Mouse (Mus musculus): ENCODE measurements around the gene Tceanc2.
"Not testable (repeated sequence)": the region's sequence is repeated elsewhere in the genome, so short reads cannot be mapped to it uniquely, and the experiment has no call there.

The Tceanc2 gene

DNA sequence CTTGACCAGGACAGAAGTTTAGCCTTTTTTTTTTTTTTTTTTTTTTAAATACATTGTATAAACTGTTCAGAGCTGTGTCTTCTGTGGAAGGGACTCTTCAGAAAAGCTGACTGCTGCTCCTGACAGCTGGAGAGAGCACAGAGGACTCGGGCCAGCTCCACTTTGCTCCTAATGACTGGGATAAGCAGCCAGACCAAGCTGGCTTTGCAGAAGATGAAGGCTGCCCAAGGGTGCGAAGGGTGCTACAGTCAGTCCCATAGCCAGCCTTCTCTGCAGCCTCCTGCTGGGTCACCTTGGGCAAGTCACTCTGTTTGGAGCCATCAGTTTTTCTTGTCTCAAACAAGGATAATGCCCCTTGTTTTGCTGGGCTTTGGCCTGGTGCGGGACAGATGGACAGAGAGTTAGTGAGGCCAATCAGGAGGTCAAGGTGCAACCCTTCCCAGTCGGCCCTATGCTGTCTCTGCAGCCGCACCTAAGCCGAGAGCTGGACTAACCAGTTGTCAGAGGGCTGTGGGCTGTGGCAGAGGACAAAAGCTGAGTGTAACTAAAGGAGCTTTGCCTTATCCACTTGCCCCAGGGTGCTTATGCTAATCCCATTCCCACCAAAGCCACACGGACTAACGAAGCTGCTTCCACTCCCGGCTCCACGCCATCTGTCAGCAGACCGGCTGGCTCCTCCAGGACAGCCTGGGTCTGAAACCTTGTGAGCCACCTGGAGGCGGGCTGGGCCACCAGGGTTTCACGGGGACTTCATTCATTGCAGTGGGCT lies 50.8 kb downstream of the Tceanc2 start:
- no peak for DNase-seq (ENCODE audit: low read depth, low spot score)

DNA sequence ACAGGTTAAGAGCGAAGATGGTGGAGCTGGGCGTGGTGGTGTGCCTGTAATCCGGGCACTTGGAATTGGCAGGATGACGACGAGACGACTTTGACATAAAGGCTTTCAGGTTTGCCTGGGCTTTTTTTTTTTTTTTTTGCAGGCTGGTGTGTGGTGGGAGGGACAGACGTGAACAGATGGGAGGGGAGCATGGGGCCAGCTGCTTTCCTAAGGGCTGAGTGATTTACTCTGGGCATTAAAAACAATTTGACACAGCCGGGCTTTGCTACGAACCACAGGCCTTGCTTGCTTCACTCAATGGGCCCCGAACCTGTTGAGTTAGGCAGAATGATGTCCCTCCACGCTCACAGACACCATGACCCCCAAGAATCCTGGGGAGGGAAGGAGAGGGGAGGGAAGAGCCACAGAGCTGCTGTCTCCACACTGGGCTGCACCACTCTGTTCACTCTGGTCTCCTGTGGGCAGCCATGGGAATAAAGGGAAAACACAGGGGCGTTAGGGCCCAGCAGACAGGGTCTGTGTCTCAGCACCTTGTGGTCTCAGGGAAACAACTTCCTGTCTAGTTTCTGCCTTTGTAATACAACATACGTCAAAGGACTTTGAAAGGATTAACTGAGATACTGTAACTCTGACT lies 51.9 kb downstream of the Tceanc2 start:
- no peak for DNase-seq (ENCODE audit: low read depth, low spot score)

DNA sequence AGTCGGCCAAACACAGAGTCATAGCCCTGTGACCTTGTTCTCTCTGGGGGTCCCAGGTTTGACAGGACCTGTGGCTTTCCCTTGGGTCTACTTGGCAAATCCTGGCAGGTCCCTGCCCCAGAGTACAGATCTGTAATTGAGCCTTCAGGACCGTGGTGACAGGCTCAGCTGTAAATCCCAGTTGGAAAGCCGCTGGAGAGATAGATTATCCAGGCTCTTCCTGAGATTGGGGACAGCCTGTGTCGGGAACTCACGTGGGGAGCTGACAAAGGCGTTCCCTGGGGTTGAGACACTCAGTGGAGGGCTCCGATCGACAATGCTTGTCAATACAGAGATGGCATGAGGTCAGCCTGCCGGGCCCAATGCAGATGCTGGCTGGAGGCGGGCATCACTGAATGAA lies 52.5 kb downstream of the Tceanc2 start:
- DNase-seq (ENCODE audit: low read depth, low spot score), result no peak

DNA sequence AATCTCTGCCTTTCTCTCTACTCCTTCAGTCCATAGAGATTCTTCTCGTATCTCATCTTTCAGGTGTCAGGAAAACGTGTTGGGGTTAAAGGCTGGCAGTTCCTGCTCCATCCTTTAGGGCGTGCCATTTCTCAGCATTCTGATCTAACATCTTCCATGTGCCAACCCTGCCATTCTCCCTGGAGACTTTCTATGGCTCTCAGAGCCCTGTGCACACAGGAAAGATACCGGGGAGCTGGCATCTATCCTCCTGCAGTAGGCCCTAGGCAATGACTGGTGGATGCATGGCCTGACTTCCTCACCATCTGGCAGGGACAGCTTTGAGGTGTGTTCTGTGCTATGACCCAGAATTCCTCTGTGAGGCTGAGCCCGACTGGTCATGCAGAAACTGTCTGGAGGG lies 53.8 kb downstream of the Tceanc2 start:
- no peak for DNase-seq (ENCODE audit: low read depth, low spot score)

DNA sequence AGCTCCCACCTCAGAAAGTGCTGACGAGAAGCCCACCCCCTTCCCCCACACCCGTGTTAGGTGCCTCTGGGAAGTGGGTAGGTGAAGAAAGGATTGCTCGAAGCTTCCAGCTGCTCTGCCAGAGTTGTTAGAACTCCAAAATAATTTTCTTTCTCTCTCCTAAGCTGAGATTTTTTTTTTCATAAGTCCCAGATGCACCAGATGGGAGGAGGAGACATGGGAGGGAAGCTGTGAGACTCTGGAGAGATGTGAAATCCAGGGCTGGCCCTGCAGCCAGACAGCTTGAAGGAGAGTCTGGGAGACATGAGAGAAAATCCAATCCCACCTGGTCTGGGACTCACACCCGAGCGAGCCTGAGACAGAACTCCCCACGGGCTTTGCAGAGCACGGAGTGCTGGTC lies 54.5 kb downstream of the Tceanc2 start:
- no peak for DNase-seq (ENCODE audit: low read depth, low spot score)

DNA sequence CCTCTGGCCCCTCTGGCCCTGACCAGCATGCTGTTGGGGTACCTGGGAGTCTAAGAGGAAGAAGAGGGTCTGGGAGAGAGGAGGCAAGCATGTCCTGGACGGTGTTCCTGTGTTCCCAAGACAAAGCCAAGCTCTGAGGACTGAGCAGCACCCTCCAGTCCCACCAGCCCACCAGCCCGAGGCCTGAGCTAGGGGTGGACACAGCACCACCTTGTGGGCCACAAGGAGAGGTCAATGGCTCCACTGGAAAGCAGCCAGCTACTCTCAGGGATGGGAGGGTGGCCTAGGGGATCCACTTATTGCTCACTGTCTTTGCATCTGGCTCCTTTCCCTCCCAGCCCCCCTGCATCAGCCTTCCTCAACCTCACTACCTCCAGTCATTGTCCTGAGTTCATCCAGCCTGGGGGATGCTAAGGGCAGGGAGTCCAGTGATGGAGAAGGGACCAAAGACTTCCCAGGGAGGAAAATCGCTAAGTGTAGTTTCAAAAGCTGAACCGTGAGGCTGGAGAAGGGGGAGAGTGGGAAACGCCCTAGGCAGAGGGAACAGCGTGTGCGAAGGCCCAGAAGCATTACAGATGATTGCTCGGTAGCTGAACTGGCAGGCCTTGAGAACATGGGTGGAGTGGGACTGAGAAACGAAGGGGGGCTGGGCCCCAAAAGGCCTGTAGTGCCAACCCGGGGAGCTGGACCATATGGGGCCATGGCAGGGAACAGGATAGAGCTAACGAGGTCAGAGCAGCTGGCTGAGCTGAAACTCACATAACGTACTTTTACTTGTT lies 57.6 kb downstream of the Tceanc2 start:
- DNase-seq (ENCODE audit: low read depth, low spot score), result peak; percentile 40

DNA sequence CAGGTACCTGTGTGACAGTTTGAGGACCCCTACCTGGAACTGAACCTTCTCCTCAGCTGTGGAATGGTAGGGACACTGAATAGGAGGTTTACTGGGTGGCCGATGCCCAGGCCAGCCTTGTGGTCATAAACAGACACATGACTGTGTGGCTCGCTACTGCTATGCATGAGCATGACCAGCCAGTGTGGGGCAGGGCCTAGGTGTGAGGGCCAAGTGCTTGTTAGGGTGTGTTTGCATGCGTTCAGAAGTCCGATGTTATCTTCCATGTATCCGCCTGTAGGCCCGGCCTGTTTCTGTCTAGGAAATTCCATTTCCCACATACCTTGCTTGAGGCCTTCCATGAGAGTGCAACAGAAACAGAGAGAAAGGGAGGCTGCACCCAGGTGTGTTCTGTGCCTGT lies 58.2 kb downstream of the Tceanc2 start:
- no peak for DNase-seq (ENCODE audit: low read depth, low spot score)

DNA sequence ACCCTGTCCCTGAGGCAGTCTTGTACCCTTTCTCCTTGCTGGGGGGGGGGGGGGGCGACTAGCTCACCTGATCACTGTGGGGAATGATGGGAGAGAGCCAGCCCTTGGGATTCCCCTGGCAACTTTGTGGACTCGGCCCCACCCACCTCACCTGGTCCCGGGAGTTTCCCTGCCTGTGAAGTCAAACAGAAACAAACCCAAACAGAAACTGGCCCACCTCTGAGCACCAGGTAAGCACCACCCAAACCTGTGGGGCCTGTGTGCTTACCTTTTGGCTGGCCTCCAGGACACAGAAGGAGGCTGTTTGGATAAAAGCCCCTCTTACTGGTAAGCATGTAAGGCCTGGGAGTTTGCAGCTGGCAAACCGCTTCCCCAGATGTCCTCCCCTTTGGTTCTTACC lies 59.9 kb downstream of the Tceanc2 start:
- no peak for DNase-seq (ENCODE audit: low read depth, low spot score)

DNA sequence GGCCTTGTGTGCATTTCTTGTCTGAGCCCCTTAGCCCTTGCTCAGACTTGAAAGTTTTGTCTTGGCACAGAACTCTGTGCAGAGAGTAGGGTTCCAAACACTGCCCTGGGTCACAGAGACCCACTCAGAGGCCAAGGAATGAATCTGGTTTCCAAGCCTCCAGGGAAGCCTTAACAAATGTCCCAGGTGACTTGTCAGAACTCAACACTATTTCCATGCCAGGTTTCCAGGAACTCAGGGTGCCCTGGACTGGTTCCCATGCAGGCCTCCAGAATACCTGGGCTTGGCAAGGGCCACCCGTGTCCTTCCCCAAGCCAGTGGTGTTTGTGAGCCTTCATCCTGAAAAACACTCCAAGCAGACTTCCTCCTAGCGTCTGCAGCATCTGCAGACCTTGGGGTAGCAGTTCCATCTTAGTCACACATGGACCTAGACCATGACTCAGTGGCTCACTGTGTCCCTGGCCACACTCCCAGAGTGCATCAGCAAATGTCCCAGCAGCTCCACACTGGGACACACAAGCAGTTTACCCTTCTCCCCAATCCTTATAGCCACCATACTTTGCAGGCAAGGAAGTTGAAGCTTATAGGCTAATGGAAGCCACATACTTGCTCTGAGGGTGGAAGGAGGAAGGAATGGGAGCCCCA lies 61.1 kb downstream of the Tceanc2 start:
- no peak for DNase-seq (ENCODE audit: low read depth, low spot score)

DNA sequence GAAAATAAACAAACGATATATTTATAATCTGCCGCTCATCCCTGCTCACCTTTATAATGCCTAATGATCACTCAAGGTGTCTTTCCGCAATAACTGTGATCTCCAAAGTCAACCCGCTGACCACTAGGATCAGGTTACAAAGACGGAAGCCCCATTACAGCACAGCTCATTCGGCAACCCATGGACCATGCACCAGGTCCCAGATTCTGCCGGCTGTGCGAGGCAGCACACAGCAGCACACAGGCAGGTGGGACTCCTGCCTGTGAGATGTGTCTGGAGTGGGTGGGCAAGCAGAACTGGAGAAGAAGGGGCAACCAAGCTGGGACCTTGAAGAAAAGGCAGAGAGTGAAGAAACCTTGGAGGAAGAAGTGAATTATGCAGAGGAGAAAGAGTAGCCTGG lies 64.6 kb downstream of the Tceanc2 start:
- DNase-seq (ENCODE audit: low read depth, low spot score), result no peak

DNA sequence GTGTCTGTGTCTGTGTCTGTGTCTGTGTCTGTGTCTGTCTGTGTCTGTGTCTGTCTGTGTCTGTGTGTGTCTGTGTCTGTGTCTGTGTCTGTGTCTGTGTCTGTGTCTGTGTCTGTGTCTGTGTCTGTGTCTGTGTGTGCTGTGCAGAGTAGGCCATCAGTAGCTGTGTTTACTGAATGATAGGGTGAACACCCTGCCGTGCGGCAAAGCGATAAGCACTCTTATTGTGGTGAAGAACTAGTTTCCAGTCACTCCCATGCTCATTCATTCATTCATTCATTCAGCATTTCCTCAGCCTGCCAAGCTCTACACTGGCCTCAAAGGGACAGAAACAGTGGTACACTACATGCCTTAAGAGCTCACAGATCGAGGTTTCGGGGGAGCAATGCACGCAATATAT lies 69.7 kb downstream of the Tceanc2 start:
- not testable (repeated sequence) for DNase-seq (ENCODE audit: low read depth, low spot score)

DNA sequence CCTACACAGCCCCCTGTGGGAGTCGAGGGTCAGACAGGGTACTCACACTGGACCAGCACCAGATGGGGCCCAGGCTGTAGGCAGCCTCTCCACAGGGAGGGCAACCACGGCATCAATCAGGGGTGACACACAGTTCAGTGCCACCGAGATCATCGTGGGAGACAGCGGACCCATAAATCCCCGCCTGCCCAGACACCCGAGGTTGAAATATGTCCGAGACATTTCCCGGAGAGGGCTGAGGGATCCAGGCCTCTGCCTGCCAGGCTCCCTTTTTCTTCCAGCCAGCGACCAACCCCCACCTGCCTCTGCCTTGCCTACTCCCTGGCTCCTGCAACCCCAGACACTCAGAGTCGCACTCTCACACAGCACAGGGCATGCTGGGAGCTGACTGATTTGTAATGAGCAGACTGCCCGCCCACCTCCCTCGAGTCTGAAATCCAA lies 70.6 kb downstream of the Tceanc2 start:
- no peak for DNase-seq (ENCODE audit: low read depth, low spot score)

DNA sequence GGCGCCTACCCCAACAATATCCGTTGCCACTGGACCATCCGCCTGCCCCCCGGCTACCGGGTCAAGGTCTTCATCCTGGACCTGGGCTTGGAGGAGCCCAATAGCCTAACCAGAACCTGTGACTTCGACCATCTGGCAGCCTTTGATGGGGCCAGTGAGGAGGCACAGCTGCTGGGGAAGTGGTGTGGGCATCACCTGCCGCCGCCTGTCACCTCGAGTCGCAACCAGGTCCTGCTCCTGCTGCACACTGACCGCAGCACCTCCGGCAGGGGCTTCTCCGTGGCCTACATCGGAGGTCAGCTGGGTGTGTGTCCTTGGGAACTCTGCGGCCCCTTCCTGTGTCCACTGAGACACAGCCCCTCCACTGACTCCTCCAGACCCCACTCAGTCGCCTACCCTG lies 72.1 kb downstream of the Tceanc2 start:
- DNase-seq (ENCODE audit: low read depth, low spot score), result no peak

DNA sequence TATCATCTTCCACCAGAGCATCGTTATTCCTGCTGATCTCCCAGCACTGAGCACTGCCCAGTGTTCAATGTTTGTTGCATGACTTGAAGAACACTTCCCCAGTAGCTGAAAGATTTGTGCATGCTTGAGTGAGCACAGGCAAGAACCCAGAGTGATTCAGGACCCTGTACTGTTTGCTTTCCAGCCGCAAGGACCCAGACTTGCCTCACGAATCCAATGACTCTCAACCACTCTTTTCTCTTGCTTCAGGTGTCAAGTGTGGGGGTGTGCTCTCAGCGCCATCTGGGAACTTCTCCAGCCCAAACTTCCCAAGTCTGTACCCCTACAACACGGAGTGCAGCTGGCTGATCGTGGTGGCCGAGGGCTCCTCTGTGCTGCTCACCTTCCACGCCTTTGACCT lies 76.7 kb downstream of the Tceanc2 start:
- DNase-seq (ENCODE audit: low read depth, low spot score), result no peak

DNA sequence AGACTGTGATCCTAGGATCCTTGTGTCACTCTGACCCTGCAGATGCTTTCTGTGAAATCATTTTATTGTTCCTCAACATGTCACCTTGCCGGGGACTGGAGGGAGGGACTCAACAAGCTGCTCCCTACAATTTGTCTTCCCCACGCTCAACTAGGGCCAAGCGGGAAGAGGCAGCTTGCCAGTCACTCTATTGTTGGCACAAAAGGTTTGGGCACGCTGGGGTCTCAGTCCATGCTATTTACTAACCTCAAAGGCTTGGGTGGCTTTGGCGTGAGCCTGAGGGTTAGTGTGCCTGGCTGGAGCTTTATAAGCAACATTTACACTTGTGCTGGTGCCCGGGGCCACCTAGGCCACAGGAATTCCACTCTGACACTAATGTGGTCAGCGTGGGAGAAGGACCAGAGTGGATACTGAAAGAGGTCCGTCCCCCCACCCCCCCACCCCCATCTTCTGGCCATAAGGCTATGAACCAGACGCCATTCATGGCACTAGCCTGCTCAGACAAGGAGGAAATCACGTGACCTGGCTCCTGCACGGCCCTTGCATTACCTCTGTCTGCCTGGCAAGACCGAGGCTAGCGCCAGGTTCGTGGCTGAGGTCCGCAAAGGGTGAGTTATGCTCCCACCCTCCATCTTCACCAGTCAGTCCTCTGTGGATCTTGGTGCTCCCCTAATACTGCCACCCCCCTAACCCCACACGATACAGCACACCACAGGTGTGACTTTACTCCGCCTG lies 80.0 kb downstream of the Tceanc2 start:
- DNase-seq (ENCODE audit: low read depth, low spot score), result no peak

DNA sequence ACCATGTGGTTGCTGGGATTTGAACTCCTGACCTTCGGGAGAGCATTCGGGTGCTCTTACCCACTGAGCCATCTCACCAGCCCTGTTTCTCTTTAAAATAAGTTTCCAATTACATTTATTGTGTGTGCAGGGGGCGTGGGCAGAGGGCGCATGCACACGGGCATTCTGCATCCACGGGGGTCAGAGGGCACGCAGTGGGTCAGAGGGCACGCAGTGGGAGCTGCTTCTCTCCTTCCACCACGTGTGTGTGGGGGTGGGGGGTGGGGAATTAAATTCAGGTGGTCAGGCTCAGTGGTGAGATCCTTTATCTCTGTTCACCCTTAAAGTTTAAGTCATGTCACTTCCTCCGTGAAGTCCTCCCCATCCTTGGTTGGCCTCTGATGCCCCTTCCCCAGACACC lies 80.5 kb downstream of the Tceanc2 start:
- no peak for DNase-seq (ENCODE audit: low read depth, low spot score)

DNA sequence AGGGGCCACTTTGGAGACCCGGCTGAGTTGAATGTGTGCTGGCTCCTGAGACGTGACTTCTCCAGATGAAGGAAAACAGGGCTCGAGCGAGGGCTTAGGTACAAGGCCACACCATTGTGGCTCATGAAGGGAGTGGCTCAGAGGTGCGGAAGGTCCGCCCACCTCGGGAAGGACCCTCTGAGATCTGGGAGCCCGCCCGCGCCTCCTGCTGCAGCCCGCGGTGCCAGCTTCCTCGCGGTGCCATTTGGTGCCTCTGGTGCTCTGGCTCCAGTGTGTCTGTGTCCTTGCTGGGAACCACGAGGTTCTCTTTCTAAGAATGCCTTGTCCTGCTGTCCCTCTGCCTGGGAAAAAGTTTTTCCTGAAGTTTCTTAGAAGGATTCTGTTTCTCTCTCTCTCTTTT lies 81.0 kb downstream of the Tceanc2 start:
- no peak for DNase-seq (ENCODE audit: low read depth, low spot score)

DNA sequence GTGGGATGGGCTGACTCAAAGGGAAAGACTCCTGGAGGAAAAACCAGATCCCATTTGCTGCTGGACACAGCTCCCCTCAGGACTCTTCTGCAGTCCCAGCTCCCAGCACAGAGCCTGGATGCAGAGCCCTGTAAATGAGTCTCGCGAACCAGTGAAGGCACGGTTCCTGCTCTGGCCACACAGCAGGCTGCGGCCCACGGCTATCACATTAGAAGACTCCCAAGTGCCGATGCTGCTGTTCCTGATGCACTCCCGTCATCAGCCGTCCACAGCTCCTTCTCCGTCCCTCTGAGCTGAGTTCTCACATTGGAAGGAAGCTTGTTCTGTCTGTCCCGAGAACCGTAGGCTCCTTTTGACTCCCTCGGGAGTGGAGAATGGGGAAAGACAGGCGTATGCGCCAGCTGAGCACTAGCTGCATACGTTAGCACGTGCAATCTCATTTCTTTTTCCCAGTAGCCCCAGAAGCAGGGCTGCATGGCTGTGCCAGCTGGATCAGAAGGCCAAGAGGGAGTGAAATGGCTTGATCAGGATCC lies 82.0 kb downstream of the Tceanc2 start, which contains the start of gene Cdcp2:
Gene Cdcp2 (plus strand): TSS at position 51 of the 533 bp plus-strand sequence.
- DNase-seq (ENCODE audit: low read depth, low spot score), result no peak

DNA sequence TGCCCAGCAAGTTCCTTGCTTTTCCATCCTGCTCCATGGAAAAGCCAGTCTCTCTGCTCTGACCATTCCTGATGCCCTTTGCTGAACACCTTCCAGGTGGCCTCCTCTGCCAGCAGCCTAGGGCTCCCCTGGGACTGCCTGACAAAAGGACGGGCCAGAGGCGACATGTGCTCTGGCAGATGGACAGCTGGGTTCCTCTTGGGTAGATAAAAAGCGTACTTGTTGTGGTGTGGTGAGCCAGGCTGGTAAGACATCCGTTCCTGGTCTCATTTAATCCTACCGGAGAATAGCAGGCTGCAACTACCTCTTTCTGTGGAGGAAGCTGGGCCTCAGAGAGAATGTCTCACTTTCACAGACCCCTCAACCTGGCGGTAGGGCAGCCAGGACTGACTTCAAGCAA lies 82.9 kb downstream of the Tceanc2 start:
- DNase-seq (ENCODE audit: low read depth, low spot score), result no peak

DNA sequence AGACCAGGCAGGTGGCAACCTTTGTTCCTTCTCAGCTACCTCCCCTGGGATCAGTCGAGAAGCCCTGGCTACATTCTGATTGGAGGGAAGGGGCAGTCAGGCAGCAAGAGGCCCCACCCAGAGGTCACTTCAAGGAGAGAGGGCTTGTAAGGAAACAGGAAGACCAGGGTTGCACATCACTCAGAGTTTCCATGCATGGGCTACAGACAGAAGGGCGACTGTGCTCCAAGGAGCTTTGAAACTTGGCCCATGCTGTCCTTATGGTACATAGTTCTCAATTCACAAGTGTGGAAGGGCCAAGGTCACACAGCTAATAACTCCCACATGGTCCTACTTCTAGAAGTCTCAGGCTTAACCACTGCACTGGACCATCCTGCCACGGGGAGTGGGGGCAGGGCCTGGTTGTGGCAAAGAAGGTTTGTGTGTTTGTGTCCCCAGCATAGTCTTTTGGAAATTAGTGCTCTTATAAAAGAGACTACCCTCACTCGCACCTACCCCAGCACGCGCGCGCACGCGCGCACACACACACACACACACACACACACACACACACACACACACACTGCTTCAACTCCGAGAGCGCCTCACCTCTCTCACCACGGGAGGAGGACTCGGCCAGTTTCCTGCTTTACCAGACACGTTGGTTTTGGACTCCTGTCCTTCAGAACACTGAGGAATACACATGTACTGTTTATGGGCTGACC lies 84.3 kb downstream of the Tceanc2 start:
- no peak for DNase-seq (ENCODE audit: low read depth, low spot score)

DNA sequence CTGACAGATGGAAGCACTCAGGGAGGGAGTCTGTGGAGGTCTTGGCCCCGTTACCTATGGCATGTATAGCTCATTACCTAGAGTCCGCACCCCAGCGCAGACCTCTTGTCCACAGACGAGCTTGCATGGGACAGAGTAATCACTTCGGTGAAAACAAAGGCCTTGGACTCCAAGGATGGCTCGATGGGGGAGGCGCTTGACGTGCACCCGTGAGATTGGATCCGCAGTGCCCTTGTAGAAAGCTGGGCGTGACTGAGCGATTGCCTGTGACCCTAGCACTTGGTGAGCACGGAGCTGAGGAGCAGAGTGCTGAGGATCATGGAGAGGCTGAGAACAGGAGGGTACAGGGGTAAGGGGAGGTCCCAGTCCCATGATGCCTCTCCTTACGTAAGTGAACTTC lies 87.2 kb downstream of the Tceanc2 start:
- DNase-seq (ENCODE audit: low read depth, low spot score), result no peak
